Mouse (Mus musculus) layer of hippocampus, postnatal 36 days (tissue): ENCODE measurements around the gene Hivep2. TPM values are rescaled to one million over a fixed set of nuclear protein-coding genes. Genes with fewer than 3 reads are reported as not detected.

ENCODE experiments used
- DNase-seq, 2 experiments: peaks; one replicate each; pipeline ENCODE4 v3.0.0; 2022
- total RNA-seq, 2 experiments: library from RNA; stranded (reverse); gene quantifications; 2 replicates each; pipeline ENCODE4 v1.2.3; 2021

Hivep2 gene
- 100 to 1,000 TPM; 202 to 208 TPM for total RNA-seq

GRCm38 (mm10) chr10:13965974-13966829 lies at the start of gene Hivep2:
TSS of gene Hivep2 (plus strand) at chr10:13966075.
- DNase-seq: peak; percentile 59

- peak; percentile 30 to 34 for DNase-seq
These were observed 49.1 kb upstream of the Hivep2 start for GRCm38 (mm10) chr10:13916645-13917342.

- DNase-seq: no peak
These were observed 44.1 kb upstream of the Hivep2 start for GRCm38 (mm10) chr10:13921641-13922385.

GRCm38 (mm10) chr10:13929306-13929705 lies 36.6 kb upstream of the Hivep2 start:
- no peak for DNase-seq

- DNase-seq: no peak
These were observed 33.7 kb upstream of the Hivep2 start for GRCm38 (mm10) chr10:13932147-13932546.

GRCm38 (mm10) chr10:13933320-13933719 lies 32.6 kb upstream of the Hivep2 start:
- no peak for DNase-seq

GRCm38 (mm10) chr10:13935646-13936045 lies 30.2 kb upstream of the Hivep2 start:
- no peak for DNase-seq

GRCm38 (mm10) chr10:13941406-13941805 lies 24.5 kb upstream of the Hivep2 start:
- DNase-seq: no peak

- no peak for DNase-seq
These were observed 22.2 kb upstream of the Hivep2 start for GRCm38 (mm10) chr10:13943706-13944105.

- no peak for DNase-seq
These were observed 19.4 kb upstream of the Hivep2 start for GRCm38 (mm10) chr10:13946498-13946897.

GRCm38 (mm10) chr10:13962965-13963364 lies 2.9 kb upstream of the Hivep2 start:
- DNase-seq: no peak

- DNase-seq: no peak
These were observed 1.9 kb upstream of the Hivep2 start for GRCm38 (mm10) chr10:13963908-13964500.

- DNase-seq: peak; percentile 73
These were observed 1.2 kb upstream of the Hivep2 start for GRCm38 (mm10) chr10:13964501-13965281.

- DNase-seq: peak; percentile 84 to 85
These were observed 430 bp upstream of the Hivep2 start for GRCm38 (mm10) chr10:13965316-13965973.

- DNase-seq: peak; percentile 66 to 67
These were observed 1.1 kb downstream of the Hivep2 start for GRCm38 (mm10) chr10:13966830-13967450.

GRCm38 (mm10) chr10:13967451-13968233 lies 1.8 kb downstream of the Hivep2 start:
- DNase-seq: peak; percentile 79 to 82

- DNase-seq: no peak
These were observed 2.3 kb downstream of the Hivep2 start for GRCm38 (mm10) chr10:13968234-13968555.

- DNase-seq: no peak
These were observed 3.1 kb downstream of the Hivep2 start for GRCm38 (mm10) chr10:13968989-13969388.

- DNase-seq: no peak
These were observed 4.4 kb downstream of the Hivep2 start for GRCm38 (mm10) chr10:13970321-13970720.

- DNase-seq: no peak
These were observed 5.4 kb downstream of the Hivep2 start for GRCm38 (mm10) chr10:13971268-13971667.
